Mouse (Mus musculus): ENCODE results near the gene Abl2.

DNA sequence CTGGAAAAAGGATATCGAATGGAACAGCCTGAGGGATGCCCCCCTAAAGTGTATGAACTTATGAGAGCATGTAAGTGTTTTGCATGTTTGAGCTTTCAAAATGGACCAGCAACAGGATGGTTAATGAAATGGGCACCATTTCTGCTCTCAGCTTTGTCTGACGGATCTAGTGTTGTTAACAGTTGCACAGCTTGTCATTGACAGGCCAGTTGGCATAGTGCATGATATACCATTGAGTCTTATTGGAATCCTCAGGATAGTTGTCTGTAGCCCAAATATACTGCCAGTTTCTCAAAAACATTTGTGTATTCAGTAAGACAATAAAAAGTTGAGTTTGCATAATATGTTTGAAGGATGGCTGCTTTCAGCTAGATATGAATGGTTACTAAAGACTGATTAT lies 76.6 kb downstream of the Abl2 start:
- no peak for TF ChIP-seq POLR2A (IDR thresholded peaks at IDR 0.05; ENCODE audit: insufficient read length, low read depth)
- TF ChIP-seq MYOG (IDR thresholded peaks at IDR 0.05; ENCODE audit: control insufficient read depth in 1 of 3, insufficient read depth in 1 of 3, insufficient read length in 2 of 3, low read depth in 2 of 3): no peak
- TF ChIP-seq USF1 (IDR thresholded peaks at IDR 0.05; ENCODE audit: low read depth): no peak
- no peak for TF ChIP-seq E2F4 (IDR thresholded peaks at IDR 0.05; ENCODE audit: insufficient read depth)
